20 mouse cellular contexts compared by ENCODE assay signal in the genomic region with DNA sequence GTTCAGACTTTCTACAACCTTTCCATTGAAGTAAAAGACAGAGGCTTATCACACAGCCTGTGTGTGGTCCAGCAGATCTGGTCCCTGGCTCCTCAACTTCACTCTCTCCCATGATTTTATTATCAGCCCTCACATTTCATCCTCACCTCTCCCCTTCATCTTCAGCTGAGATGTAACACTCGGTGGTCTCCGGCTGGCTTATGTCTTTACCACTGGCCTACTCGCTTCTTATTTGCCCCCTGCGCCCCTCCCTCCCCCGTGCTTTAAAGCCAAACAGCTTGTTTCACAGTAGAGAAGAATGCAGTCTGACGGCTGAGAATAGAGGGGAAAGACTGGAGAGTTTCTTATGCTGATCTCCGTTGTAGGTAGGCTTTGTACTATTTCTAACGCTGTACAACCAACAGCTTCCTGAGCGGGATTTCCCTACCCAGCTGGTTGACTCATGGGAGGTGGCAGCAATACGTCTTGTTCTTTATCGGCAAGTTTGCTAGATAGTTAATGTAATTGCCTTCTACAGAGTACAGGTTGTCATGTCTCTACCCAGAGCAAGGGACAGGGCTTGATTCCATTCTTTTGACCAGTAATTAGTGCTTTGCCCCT.
"Had no signal": no experiment of that assay in that cellular context is flagged by ENCODE, and none has a peak within 500 bp of the region (broad histone marks: within the 10 kb centered on the region; RNA-seq: fewer than 3 reads in every experiment).

No protein-coding gene starts in this region.

- H3K27ac ChIP-seq: kidney, postnatal 0 days; limb, embryonic 12.5 days; limb, embryonic 15.5 days; liver, embryonic 14.5 days; macrophage; midbrain, embryonic 12.5 days; midbrain, embryonic 15.5 days; neural tube, embryonic 12.5 days; neural tube, embryonic 15.5 days; stomach, embryonic 15.5 days had no signal

- DNase-seq: kidney, adult 2 months; kidney, postnatal 36 days; left cerebral cortex, postnatal 4 days; liver, postnatal 0 days; retina, postnatal 1 day; right cerebral cortex, postnatal 25 days; spleen, adult 18-20 months; thymus, postnatal 25 days had no signal

- H3K36me3 ChIP-seq: limb, embryonic 12.5 days; limb, embryonic 15.5 days; midbrain, embryonic 12.5 days; midbrain, embryonic 15.5 days; neural tube, embryonic 12.5 days; neural tube, embryonic 15.5 days; stomach, embryonic 15.5 days had no signal

- ATAC-seq: liver, postnatal 0 days; lung, postnatal 0 days; midbrain, embryonic 15.5 days had no signal

- H3K9me3 ChIP-seq: limb, embryonic 12.5 days; limb, embryonic 15.5 days; midbrain, embryonic 12.5 days; midbrain, embryonic 15.5 days; neural tube, embryonic 12.5 days; neural tube, embryonic 15.5 days; stomach, embryonic 15.5 days had no signal

- H3K4me2 ChIP-seq: limb, embryonic 12.5 days; limb, embryonic 15.5 days; liver, embryonic 11.5 days; midbrain, embryonic 12.5 days; midbrain, embryonic 15.5 days; neural tube, embryonic 12.5 days; neural tube, embryonic 15.5 days; stomach, embryonic 15.5 days had no signal

- H3K27me3 ChIP-seq: limb, embryonic 12.5 days; limb, embryonic 15.5 days; midbrain, embryonic 12.5 days; midbrain, embryonic 15.5 days; neural tube, embryonic 12.5 days; neural tube, embryonic 15.5 days; stomach, embryonic 15.5 days had no signal

- H3K4me3 ChIP-seq: limb, embryonic 12.5 days; limb, embryonic 15.5 days; midbrain, embryonic 12.5 days; midbrain, embryonic 15.5 days; neural tube, embryonic 12.5 days; neural tube, embryonic 15.5 days; stomach, embryonic 15.5 days had no signal

- H3K4me1 ChIP-seq: limb, embryonic 12.5 days; limb, embryonic 15.5 days; midbrain, embryonic 15.5 days; neural tube, embryonic 12.5 days; neural tube, embryonic 15.5 days; stomach, embryonic 15.5 days had no signal

- H3K9ac ChIP-seq: limb, embryonic 12.5 days; limb, embryonic 15.5 days; liver, embryonic 14.5 days; liver, postnatal 0 days; midbrain, embryonic 12.5 days; midbrain, embryonic 15.5 days; neural tube, embryonic 12.5 days; neural tube, embryonic 15.5 days; stomach, embryonic 15.5 days had no signal
